Mouse (Mus musculus) hindbrain, postnatal 0 days (tissue): Measurements from ENCODE around the gene Tmed6. TPM values are rescaled to one million over a fixed set of nuclear protein-coding genes. Genes with fewer than 3 reads are reported as not detected.

ENCODE experiments used
- ATAC-seq: fragments of 200-750 bp; cut with Nextera tagmentation; 2 replicates; pipeline ENCODE4 v1.8.0; 2017; ENCODE audit warnings: mild to moderate bottlenecking, moderate TSS enrichment, moderate library complexity
- DNase-seq: peaks from one replicate; pipeline ENCODE4 v3.0.0-alpha.2; 2015; ENCODE audit warnings: low spot score
- H3K27ac ChIP-seq: fragments of 300-500 bp; sonication (generic); 2 replicates; pipeline ENCODE4 v1.5.1; 2014; ENCODE audit warnings: mild to moderate bottlenecking
- H3K27me3 ChIP-seq: fragments of 300-500 bp; sonication (generic); 2 replicates; pipeline ENCODE4 v1.6.1; 2014; ENCODE audit warnings: low read length, mixed read lengths; ENCODE audit not compliant: insufficient read depth
- H3K36me3 ChIP-seq: fragments of 300-500 bp; sonication (generic); 2 replicates; pipeline ENCODE4 v1.6.1; 2014; ENCODE audit warnings: low read length, mixed read lengths; ENCODE audit not compliant: insufficient read depth
- H3K4me1 ChIP-seq: fragments of 300-500 bp; sonication (generic); 2 replicates; pipeline ENCODE4 v1.6.1; 2014; ENCODE audit warnings: antibody characterized with exemption, low read length, mixed read lengths; ENCODE audit not compliant: insufficient read depth
- H3K4me2 ChIP-seq: fragments of 300-500 bp; sonication (generic); 2 replicates; pipeline ENCODE4 v1.6.1; 2014; ENCODE audit warnings: low read depth, mild to moderate bottlenecking, low read length, moderate library complexity, mixed read lengths
- H3K4me3 ChIP-seq: fragments of 300-500 bp; sonication (generic); 2 replicates; pipeline ENCODE4 v1.5.1; 2014; ENCODE audit warnings: low read length
- H3K9ac ChIP-seq: fragments of 300-500 bp; sonication (generic); replicated peaks from 2 replicates; pipeline ENCODE4 v1.6.1; 2014; ENCODE audit warnings: mild to moderate bottlenecking, low read length, moderate library complexity, mixed read lengths
- H3K9me3 ChIP-seq: fragments of 300-500 bp; sonication (generic); 2 replicates; pipeline ENCODE4 v1.6.1; 2016; ENCODE audit warnings: low read length, mixed read lengths
- CTCF ChIP-seq: IDR thresholded peaks from 2 replicates; pipeline ENCODE4 v1.5.1; 2016; ENCODE audit warnings: antibody characterized with exemption, control low read depth, low read depth
- WGBS: fragments of 180-500 bp; shearing (Covaris S2); extraction: QIAGEN DNeasy Blood & Tissue Kit; methylation state at CpG from one replicate; pipeline ENCODE4 v1.1.7; 2014; 5-methylcytosine and 5-hydroxymethylcytosine counted together
- microRNA-seq, 2 experiments: library from miRNA; unstranded; fragments of <30 nt; microRNA quantifications; one replicate each; pipeline ENCODE4; 2016
- polyA plus RNA-seq: library from polyadenylated mRNA; unstranded; fragments of >200 nt; fragmentation: Nextera tagmentation; extraction: Ambion mirVana; gene quantifications from 2 replicates; pipeline ENCODE4 v1.2.1, GENCODE M21; 2015
- total RNA-seq: library from RNA; depleted of rRNA; stranded (reverse); fragments of >200 nt; gene quantifications from 2 replicates; pipeline ENCODE4 v1.2.3, GENCODE M21; 2014; rRNA removed

Tmed6 gene
- total and polyA plus RNA-seq, 2 experiments from 2014 or later, result not detected

DNA sequence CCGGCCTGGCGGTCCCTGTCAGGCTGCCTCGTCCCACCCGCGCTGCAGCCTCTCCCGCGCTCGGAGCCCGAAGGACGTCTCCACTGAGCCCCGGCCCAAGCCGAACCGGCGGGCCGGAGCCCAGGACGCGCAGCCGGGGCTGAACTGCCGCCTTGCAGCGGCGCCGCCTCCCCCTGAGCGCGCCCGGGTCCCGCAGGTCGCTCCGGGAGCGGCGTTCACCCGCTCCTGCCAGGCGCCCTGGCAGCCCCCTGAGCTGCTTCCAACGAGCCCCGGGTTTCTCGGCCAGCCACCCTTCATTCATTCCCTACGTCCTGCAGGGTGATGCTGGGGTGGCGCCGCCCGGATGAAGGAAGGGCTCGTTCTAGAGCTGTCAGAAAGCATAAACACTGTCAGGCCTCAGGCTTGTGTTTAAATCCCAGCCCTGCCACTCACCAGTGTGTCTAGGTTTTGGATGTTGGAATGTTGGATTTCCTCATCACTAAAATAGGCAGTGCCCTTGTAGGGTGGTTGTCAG, 33.8 kb downstream of the Tmed6 start:
- 0% methylated on average over 38 of the region's 40 CpGs for WGBS
- no peak for ATAC-seq
- no peak for TF ChIP-seq CTCF

DNA sequence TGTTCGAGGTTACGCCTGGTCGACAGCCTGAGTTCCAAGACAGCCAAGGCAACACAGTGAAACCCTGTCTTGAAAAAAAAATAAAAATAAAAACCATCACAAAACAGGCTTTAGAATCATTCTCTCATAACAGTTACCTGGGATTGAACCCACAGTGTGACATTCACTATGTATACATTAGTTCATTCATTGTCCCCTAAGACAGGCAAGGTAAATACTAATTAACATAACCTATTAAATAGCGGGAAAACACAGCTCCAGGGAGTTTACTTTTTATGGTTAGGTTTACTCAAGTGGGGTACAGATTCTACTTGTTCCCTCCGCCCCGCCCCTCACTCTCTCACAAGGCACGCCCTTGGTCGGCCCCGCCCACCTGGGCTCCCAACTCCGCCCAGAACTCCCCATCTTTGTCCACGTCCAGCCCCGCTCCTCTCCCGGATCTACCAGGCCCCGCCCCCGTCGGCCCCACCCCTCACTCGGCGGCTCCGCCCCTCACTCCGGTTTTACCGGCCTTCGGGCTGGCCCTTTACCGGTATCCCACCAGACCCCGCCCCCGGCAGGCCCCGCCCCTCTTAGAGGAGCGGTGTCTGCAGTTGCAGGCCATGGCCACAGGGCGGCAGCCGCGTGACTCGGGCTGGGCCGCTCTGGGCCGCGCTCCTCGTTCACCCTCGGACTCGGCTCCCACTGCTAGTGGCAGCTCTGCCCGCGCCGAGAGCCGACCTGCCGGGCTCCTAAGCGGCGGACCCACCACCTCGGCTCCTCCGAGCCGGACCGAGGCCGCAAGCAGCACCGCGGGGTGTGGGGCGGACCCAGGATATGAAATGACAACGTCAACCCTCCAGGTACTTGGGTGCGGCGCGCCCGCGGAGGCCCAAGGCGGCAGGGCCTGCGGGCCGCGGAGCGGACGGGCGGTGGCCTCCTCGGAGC, 34.5 kb downstream of the Tmed6 start, which contains the start of gene Vps4a:
Gene Vps4a (plus strand): TSS at position 573 of the 927 bp plus-strand sequence.
- Histone ChIP-seq H3K4me1 (peaks cover 11% of the 10 kb centered on the region; the same call in 1 of the 2 replicates), H3K36me3 (no peaks in the 10 kb centered on the region), H3K27ac (peak within 1 kb of the TSS; percentile 84), H3K27me3 (no peaks in the 10 kb centered on the region), H3K4me3 (peak within 1 kb of the TSS; percentile 99), H3K9ac (peak within 1 kb of the TSS; percentile 96), H3K4me2 (peak within 1 kb of the TSS; percentile 89), H3K9me3 (no peaks in the 10 kb centered on the region)
- TF ChIP-seq CTCF, result peak; percentile 81
- DNase-seq (peak; percentile 96), ATAC-seq (peak; percentile 97)
- 5% methylated on average over 57 of the region's 66 CpGs for WGBS

More for the DNA sequence above, 33.8 kb downstream of the Tmed6 start:
- DNase-seq, result peak; percentile 18
- Histone ChIP-seq H3K27ac (peak overlapping the region; percentile 84), H3K36me3 (no peaks in the 10 kb centered on the region), H3K9ac (peak overlapping the region; percentile 96), H3K4me3 (peak overlapping the region; percentile 99), H3K4me1 (peaks cover 11% of the 10 kb centered on the region; the same call in 1 of the 2 replicates), H3K9me3 (no peaks in the 10 kb centered on the region), H3K27me3 (no peaks in the 10 kb centered on the region), H3K4me2 (peak overlapping the region; percentile 89)

DNA sequence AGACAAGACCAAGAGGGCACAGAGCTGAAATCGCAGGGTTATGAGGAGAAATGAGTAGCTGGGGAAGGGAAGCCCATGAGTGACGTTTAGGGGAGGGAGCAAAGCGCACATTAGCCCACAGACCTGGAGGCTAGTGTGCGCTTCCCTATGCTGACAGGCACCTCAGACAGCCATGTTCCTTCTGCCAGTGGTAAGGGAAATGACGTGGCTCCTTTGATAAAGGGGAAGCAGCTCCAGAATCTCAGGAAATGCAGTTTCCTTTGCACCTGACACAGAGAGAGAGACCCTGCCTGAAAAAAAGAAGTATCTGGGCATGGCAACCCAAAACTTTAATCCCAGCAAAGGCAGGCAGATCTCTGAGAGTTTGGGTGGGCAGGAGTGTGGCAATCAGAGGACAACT, 35.4 kb downstream of the Tmed6 start:
- WGBS, result 69% methylated on average over 5 of the region's 5 CpGs
- Histone ChIP-seq H3K27me3 (no peaks in the 10 kb centered on the region), H3K4me2 (no peak overlapping the region), H3K4me3 (no peak overlapping the region), H3K9me3 (no peaks in the 10 kb centered on the region), H3K36me3 (no peaks in the 10 kb centered on the region), H3K4me1 (peaks cover 11% of the 10 kb centered on the region; the same call in 1 of the 2 replicates), H3K9ac (no peak overlapping the region), H3K27ac (no peak overlapping the region)
- DNase-seq (no peak), ATAC-seq (no peak)
- TF ChIP-seq CTCF, result no peak

DNA sequence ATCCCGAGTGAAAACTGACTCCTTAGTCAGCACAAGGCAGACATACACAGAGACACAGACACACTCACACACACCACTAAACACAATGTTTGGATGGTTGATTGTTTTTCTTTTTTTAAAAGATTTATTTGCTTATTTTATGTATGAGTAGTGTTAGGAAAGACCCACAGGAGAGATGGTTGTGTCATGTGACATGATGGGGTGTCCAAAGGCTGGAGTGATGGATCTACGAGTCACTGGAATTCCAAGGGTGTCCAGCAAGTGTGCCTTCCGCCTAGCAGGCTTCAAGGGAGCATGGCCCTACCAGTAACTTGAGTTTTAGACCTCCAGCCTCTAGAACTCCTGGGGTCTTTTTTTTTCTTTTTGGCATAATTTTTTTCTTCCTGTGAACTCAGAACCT, 36.1 kb downstream of the Tmed6 start:
- WGBS, result 82% methylated on average over 3 of the region's 3 CpGs
- H3K9ac ChIP-seq, result no peak overlapping the region
- H3K4me1 ChIP-seq, result peaks cover 11% of the 10 kb centered on the region; the same call in 1 of the 2 replicates
- H3K36me3 ChIP-seq, result no peaks in the 10 kb centered on the region
- no peak for TF ChIP-seq CTCF
- H3K27ac ChIP-seq, result no peak overlapping the region
- H3K27me3 ChIP-seq, result no peaks in the 10 kb centered on the region
- no peaks in the 10 kb centered on the region for H3K9me3 ChIP-seq
- no peak for DNase-seq
- H3K4me3 ChIP-seq, result no peak overlapping the region
- no peak for ATAC-seq
- H3K4me2 ChIP-seq, result no peak overlapping the region

DNA sequence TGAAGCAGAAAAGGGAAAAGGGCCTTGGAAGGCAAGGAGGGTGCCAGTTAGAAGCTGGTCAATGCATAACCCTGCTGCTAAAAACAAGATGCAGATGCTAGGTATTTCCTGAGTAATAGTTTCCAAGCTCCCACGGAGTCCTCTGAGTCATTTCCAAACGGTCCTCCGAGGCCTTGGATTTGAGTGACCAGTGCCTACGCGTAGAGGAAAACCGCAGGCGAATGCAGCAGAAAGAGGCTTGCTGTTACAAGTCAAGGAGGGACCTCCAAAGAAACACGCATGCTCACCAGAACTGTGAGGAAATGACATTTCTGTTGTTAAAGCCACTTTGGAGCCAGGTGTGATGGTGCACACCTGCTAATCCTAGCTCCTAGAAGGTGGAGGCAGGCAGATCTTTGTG, 42.0 kb downstream of the Tmed6 start:
- H3K27me3 ChIP-seq, result no peaks in the 10 kb centered on the region
- ATAC-seq (no peak), DNase-seq (no peak)
- 94% methylated on average over 8 of the region's 8 CpGs for WGBS
- H3K36me3 ChIP-seq, result no peaks in the 10 kb centered on the region
- no peaks in the 10 kb centered on the region for H3K9me3 ChIP-seq
- no peak overlapping the region for H3K9ac ChIP-seq
- TF ChIP-seq CTCF, result no peak
- no peak overlapping the region for H3K4me3 ChIP-seq
- no peaks in the 10 kb centered on the region for H3K4me1 ChIP-seq
- H3K4me2 ChIP-seq, result no peak overlapping the region
- no peak overlapping the region for H3K27ac ChIP-seq

DNA sequence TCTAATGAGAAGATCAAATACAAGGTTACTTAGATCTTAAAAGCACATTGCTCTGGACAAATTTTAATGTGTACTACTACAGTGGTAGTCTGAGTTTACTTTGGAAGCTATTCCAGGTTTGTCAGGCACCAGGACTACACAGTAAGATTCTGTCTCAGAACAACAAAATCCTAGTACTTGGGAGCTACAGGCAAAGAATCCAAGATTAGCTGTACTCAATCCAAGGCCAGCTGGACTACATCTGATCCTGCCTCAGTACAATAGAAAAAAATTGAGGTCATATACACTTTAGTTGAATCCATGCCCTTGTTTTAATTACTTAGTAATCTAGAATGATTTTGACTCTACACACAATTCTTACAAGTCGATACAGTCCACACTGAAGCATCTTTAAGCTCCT, 50.5 kb downstream of the Tmed6 start:
- no peak overlapping the region for H3K9ac ChIP-seq
- WGBS, result 82% methylated on average over 1 of the region's 1 CpGs
- TF ChIP-seq CTCF, result no peak
- no peak overlapping the region for H3K27ac ChIP-seq
- no peaks in the 10 kb centered on the region for H3K4me1 ChIP-seq
- no peak overlapping the region for H3K4me3 ChIP-seq
- no peak for DNase-seq
- H3K4me2 ChIP-seq, result no peak overlapping the region
- no peaks in the 10 kb centered on the region for H3K36me3 ChIP-seq
- no peaks in the 10 kb centered on the region for H3K27me3 ChIP-seq
- H3K9me3 ChIP-seq, result no peaks in the 10 kb centered on the region
- ATAC-seq, result no peak

DNA sequence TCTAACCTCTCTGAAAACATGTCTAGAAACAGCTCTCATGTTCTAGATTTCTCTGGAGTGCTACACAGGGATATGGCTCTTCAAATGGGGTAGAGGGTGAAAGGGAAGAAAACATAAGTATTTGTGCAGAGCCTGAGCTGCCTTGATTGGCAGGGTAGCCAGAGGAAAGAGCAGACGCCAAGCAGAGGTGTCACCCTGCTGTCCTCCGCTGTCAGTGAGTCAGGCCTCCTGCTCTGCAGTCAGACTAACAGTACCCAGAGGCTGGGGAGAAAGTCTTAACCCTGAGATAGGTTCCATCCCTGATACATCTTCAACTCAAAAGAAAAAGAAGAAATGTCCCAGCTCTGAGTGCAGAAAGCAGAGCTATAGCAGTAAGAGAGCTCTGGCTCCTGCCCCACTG, 52.8 kb downstream of the Tmed6 start:
- ATAC-seq, result no peak
- H3K4me3 ChIP-seq, result no peak overlapping the region
- no peak overlapping the region for H3K9ac ChIP-seq
- no peak for DNase-seq
- H3K4me1 ChIP-seq, result no peaks in the 10 kb centered on the region
- H3K4me2 ChIP-seq, result no peak overlapping the region
- WGBS, result 73% methylated on average over 2 of the region's 2 CpGs
- H3K27me3 ChIP-seq, result no peaks in the 10 kb centered on the region
- no peak for TF ChIP-seq CTCF
- H3K9me3 ChIP-seq, result no peaks in the 10 kb centered on the region
- H3K36me3 ChIP-seq, result no peaks in the 10 kb centered on the region
- H3K27ac ChIP-seq, result no peak overlapping the region

Small RNA genes lying within 50 kb of the gene (microRNA-seq; reads per million reads assigned to microRNA genes)
- 3.3 to 3.6 reads per million in 2 experiments for gene Mir7075

Other genes with a start within 250 kb of the Tmed6 start
- gene Has3, start 195.4 kb downstream of the Tmed6 start, total RNA-seq, result 20.0 and 21.0 TPM in 2 replicates
- 0.63 and 1.2 TPM in 2 replicates for gene Has3, start 195.4 kb downstream of the Tmed6 start, polyA plus RNA-seq
- 21.1 and 25.5 TPM in 2 replicates for gene Utp4, start 172.0 kb downstream of the Tmed6 start, total RNA-seq
- gene Utp4, start 172.0 kb downstream of the Tmed6 start, polyA plus RNA-seq, result 28.7 and 29.5 TPM in 2 replicates
- 7.3 and 8.7 TPM in 2 replicates for gene Sntb2, start 129.9 kb downstream of the Tmed6 start, total RNA-seq
- gene Sntb2, start 129.9 kb downstream of the Tmed6 start, polyA plus RNA-seq, result 4.6 and 6.0 TPM in 2 replicates
- gene Vps4a, start 34.4 kb downstream of the Tmed6 start, total RNA-seq, result 81.6 and 92.3 TPM in 2 replicates
- 153 and 155 TPM in 2 replicates for gene Vps4a, start 34.4 kb downstream of the Tmed6 start, polyA plus RNA-seq
- 57.7 and 68.8 TPM in 2 replicates for gene Pdf, start 17.0 kb downstream of the Tmed6 start, total RNA-seq
- 30.5 and 36.9 TPM in 2 replicates for gene Pdf, start 17.0 kb downstream of the Tmed6 start, polyA plus RNA-seq
- gene Cog8, start 9.0 kb downstream of the Tmed6 start, total RNA-seq, result 47.9 and 48.8 TPM in 2 replicates
- gene Cog8, start 9.0 kb downstream of the Tmed6 start, polyA plus RNA-seq, result 33.0 and 33.2 TPM in 2 replicates
- 16.1 and 20.7 TPM in 2 replicates for gene Nip7, start 8.8 kb downstream of the Tmed6 start, total RNA-seq
- gene Nip7, start 8.8 kb downstream of the Tmed6 start, polyA plus RNA-seq, result 58.1 and 59.5 TPM in 2 replicates
- 15.5 TPM in 2 replicates for gene Terf2, start 30.9 kb upstream of the Tmed6 start, total RNA-seq
- gene Terf2, start 30.9 kb upstream of the Tmed6 start, polyA plus RNA-seq, result 22.9 and 23.2 TPM in 2 replicates
- gene Cyb5b, start 85.0 kb upstream of the Tmed6 start, total RNA-seq, result 89.5 and 95.2 TPM in 2 replicates
- 81.6 and 82.9 TPM in 2 replicates for gene Cyb5b, start 85.0 kb upstream of the Tmed6 start, polyA plus RNA-seq
- 22.8 and 23.5 TPM in 2 replicates for gene Nfat5, start 227.8 kb upstream of the Tmed6 start, total RNA-seq
- 6.9 and 7.0 TPM in 2 replicates for gene Nfat5, start 227.8 kb upstream of the Tmed6 start, polyA plus RNA-seq